Mouse (Mus musculus) limb, embryonic 11.5 days (tissue): Measurements from ENCODE around the gene P2ry2. TPM values are rescaled to one million over a fixed set of nuclear protein-coding genes. Genes with fewer than 3 reads are reported as not detected.

Experiments
- ATAC-seq: fragments of 200-750 bp; cut with Nextera tagmentation; 2 replicates; pipeline ENCODE4 v1.8.0; 2017; ENCODE audit warnings: low read depth; ENCODE audit not compliant: insufficient number of reproducible peaks, low FRiP score, low TSS enrichment
- DNase-seq: peaks from one replicate; pipeline ENCODE4 v3.0.0-alpha.2; 2015; ENCODE audit warnings: low spot score
- H3K27ac ChIP-seq: fragments of 300-500 bp; sonication (generic); replicated peaks from 2 replicates; pipeline ENCODE4 v1.5.1; 2014; ENCODE audit warnings: low read depth, mild to moderate bottlenecking, low read length
- H3K27me3 ChIP-seq: fragments of 300-500 bp; sonication (generic); 2 replicates; pipeline ENCODE4 v1.6.1; 2014; ENCODE audit warnings: mild to moderate bottlenecking, low read length, mixed read lengths; ENCODE audit not compliant: control insufficient read depth, insufficient read depth
- H3K36me3 ChIP-seq: fragments of 300-500 bp; sonication (generic); 2 replicates; pipeline ENCODE4 v1.6.1; 2014; ENCODE audit warnings: mild to moderate bottlenecking, low read length, moderate library complexity, mixed read lengths; ENCODE audit not compliant: control insufficient read depth, insufficient read depth
- H3K4me1 ChIP-seq: fragments of 300-500 bp; sonication (generic); 2 replicates; pipeline ENCODE4 v1.6.1; 2014; ENCODE audit warnings: low read length, mixed read lengths; ENCODE audit not compliant: control insufficient read depth, insufficient read depth
- H3K4me2 ChIP-seq: fragments of 300-500 bp; sonication (generic); 2 replicates; pipeline ENCODE4 v1.6.1; 2014; ENCODE audit warnings: low read depth, mild to moderate bottlenecking, moderate library complexity; ENCODE audit not compliant: severe bottlenecking
- H3K4me3 ChIP-seq: fragments of 300-500 bp; sonication (generic); 2 replicates; pipeline ENCODE4 v1.5.1; 2014; ENCODE audit warnings: low read depth, low read length
- H3K9ac ChIP-seq: fragments of 300-500 bp; sonication (generic); 2 replicates; pipeline ENCODE4 v1.6.1; 2014; ENCODE audit warnings: mild to moderate bottlenecking, low read length
- H3K9me3 ChIP-seq: fragments of 300-500 bp; sonication (generic); 2 replicates; pipeline ENCODE4 v1.6.1; 2016; ENCODE audit warnings: low read length; ENCODE audit not compliant: control insufficient read depth
- WGBS: fragments of 180-500 bp; shearing (Covaris S2); extraction: QIAGEN DNeasy Blood & Tissue Kit; methylation state at CpG from one replicate; pipeline ENCODE4 v1.1.7; 2014; 5-methylcytosine and 5-hydroxymethylcytosine counted together
- polyA plus RNA-seq: library from polyadenylated mRNA; unstranded; fragments of >200 nt; fragmentation: Nextera tagmentation; extraction: Ambion mirVana; gene quantifications from 2 replicates; pipeline ENCODE4 v1.2.1, GENCODE M21; 2014

The P2ry2 gene
- polyA plus RNA-seq, 1 experiment from 2014 or later, result 0.40 TPM

GRCm38 (mm10) chr7:100958426-100958825, 54.2 kb downstream of the P2ry2 start:
- Histone ChIP-seq H3K27ac (no peak overlapping the region), H3K27me3 (no peaks in the 10 kb centered on the region), H3K4me1 (no peaks in the 10 kb centered on the region), H3K9ac (no peak overlapping the region), H3K36me3 (no peaks in the 10 kb centered on the region; the same call in 1 of the 2 replicates), H3K4me2 (no peak overlapping the region), H3K9me3 (no peaks in the 10 kb centered on the region), H3K4me3 (no peak overlapping the region)
- no peak for ATAC-seq
- DNase-seq, result peak; percentile 50
- 91% methylated on average over 2 of the region's 2 CpGs for WGBS

- Histone ChIP-seq H3K4me3 (no peak overlapping the region), H3K9ac (no peak overlapping the region), H3K4me2 (no peak overlapping the region), H3K27me3 (no peaks in the 10 kb centered on the region), H3K4me1 (no peaks in the 10 kb centered on the region), H3K27ac (no peak overlapping the region), H3K36me3 (no peaks in the 10 kb centered on the region), H3K9me3 (no peaks in the 10 kb centered on the region)
- 85% methylated on average over 7 of the region's 7 CpGs for WGBS
- DNase-seq, result no peak
- no peak for ATAC-seq
Measured at GRCm38 (mm10) chr7:100952686-100953085, 60.0 kb downstream of the P2ry2 start.

GRCm38 (mm10) chr7:100951903-100952302, 60.8 kb downstream of the P2ry2 start:
- ATAC-seq (no peak), DNase-seq (no peak)
- H3K27ac ChIP-seq, result no peak overlapping the region
- H3K4me2 ChIP-seq, result no peak overlapping the region
- H3K4me3 ChIP-seq, result no peak overlapping the region
- H3K36me3 ChIP-seq, result no peaks in the 10 kb centered on the region
- no peak overlapping the region for H3K9ac ChIP-seq
- H3K4me1 ChIP-seq, result no peaks in the 10 kb centered on the region
- H3K27me3 ChIP-seq, result no peaks in the 10 kb centered on the region
- 49% methylated on average over 2 of the region's 2 CpGs for WGBS
- no peaks in the 10 kb centered on the region for H3K9me3 ChIP-seq

GRCm38 (mm10) chr7:100950481-100951010, 62.1 kb downstream of the P2ry2 start:
- H3K27me3 ChIP-seq, result no peaks in the 10 kb centered on the region
- no peaks in the 10 kb centered on the region for H3K9me3 ChIP-seq
- H3K36me3 ChIP-seq, result no peaks in the 10 kb centered on the region
- no peak overlapping the region for H3K9ac ChIP-seq
- H3K4me2 ChIP-seq, result no peak overlapping the region
- DNase-seq (no peak), ATAC-seq (no peak)
- no peaks in the 10 kb centered on the region for H3K4me1 ChIP-seq
- WGBS, result 54% methylated on average over 12 of the region's 12 CpGs
- H3K4me3 ChIP-seq, result no peak overlapping the region
- H3K27ac ChIP-seq, result no peak overlapping the region

GRCm38 (mm10) chr7:100950031-100950430, 62.6 kb downstream of the P2ry2 start:
- Histone ChIP-seq H3K4me1 (no peaks in the 10 kb centered on the region), H3K4me3 (no peak overlapping the region), H3K9ac (no peak overlapping the region), H3K4me2 (no peak overlapping the region), H3K36me3 (no peaks in the 10 kb centered on the region), H3K27ac (no peak overlapping the region), H3K9me3 (no peaks in the 10 kb centered on the region), H3K27me3 (no peaks in the 10 kb centered on the region)
- WGBS, result 74% methylated on average over 5 of the region's 5 CpGs
- DNase-seq (no peak), ATAC-seq (no peak)

Other genes with a start within 250 kb of the P2ry2 start
- gene Relt, start 149.4 kb downstream of the P2ry2 start, polyA plus RNA-seq, result 2.6 and 4.1 TPM in 2 replicates
- gene Arhgef17, start 80.8 kb downstream of the P2ry2 start, polyA plus RNA-seq, result 12.6 and 13.6 TPM in 2 replicates
- 1.6 and 2.5 TPM in 2 replicates for gene P2ry6, start 38.2 kb downstream of the P2ry2 start, polyA plus RNA-seq
- 22.1 and 24.4 TPM in 2 replicates for gene Fchsd2, start 80.0 kb upstream of the P2ry2 start, polyA plus RNA-seq